In the genomic region with DNA sequence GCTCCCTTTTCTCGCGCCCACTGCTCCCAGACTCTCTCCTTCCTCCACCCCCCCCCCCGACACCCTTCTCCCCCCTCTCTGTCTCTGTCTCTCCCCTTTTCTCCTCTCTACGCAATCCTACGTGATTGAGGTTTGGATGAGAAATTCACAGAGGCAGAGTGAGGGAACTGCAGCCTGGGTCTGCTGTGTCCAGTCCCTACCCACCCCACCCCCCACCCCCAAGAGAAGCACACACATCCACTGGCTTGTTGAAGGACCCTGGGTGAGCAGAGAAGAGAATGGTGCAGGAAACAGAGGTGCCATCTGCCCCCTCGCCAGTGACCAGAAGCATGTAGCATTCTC, we compare ENCODE assay signal across 7 mouse cellular contexts.
DNase-seq lines count a peak whose midpoint lies in the region; ATAC-seq and TF ChIP-seq lines count a peak whose summit lies in the region.

No protein-coding gene starts in this region.

- peaks cover 68% of the 10 kb centered on the region for H3K27me3 ChIP-seq in forebrain, embryonic 10.5 days (ENCODE audit: poor library complexity, severe bottlenecking)
- peaks cover 59% of the 10 kb centered on the region for H3K27me3 ChIP-seq in limb, embryonic 12.5 days
- peaks cover 22% of the 10 kb centered on the region for H3K27me3 ChIP-seq in small intestine, adult 2 months (ENCODE audit: control insufficient read depth, insufficient read depth, low read length)

- H3K4me2 ChIP-seq in limb, embryonic 12.5 days: peak overlapping the region; percentile 97

- intact Hi-C loops in left cerebral cortex, adult 2 months (cut with DNase I): loop anchor here (2.0 to 10.0 kb wide), 2 partner anchors 44 to 202 kb away; no protein-coding TSS in a partner anchor
- intact Hi-C loops in left cerebral cortex, postnatal 36 days (cut with DNase I): loop anchor here (5.0 kb wide), 2 partner anchors 45 to 975 kb away; no protein-coding TSS in a partner anchor

- peak; percentile 41; the same call in 1 of the 2 replicates for ATAC-seq in limb, embryonic 12.5 days (ENCODE audit: insufficient number of reproducible peaks, insufficient read depth, low FRiP score, low TSS enrichment, low read depth)

- TF ChIP-seq POLR2A in small intestine, adult 2 months (IDR thresholded peaks at IDR 0.05; ENCODE audit: low read depth, low read length): no peak

- WGBS in forebrain, embryonic 10.5 days: 5% methylated on average over 4 of the region's 6 CpGs
- 1% methylated on average over 4 of the region's 6 CpGs for WGBS in limb, embryonic 12.5 days
- WGBS in small intestine, adult 2 months: 3% methylated on average over 5 of the region's 6 CpGs

- H3K9ac ChIP-seq in limb, embryonic 12.5 days (replicated peaks): peak overlapping the region; percentile 70

- no peaks in the 10 kb centered on the region for H3K36me3 ChIP-seq in forebrain, embryonic 10.5 days (replicated peaks)
- H3K36me3 ChIP-seq in limb, embryonic 12.5 days: no peaks in the 10 kb centered on the region
- H3K36me3 ChIP-seq in small intestine, adult 2 months (ENCODE audit: control insufficient read depth, insufficient read depth, low read length): no peaks in the 10 kb centered on the region

- H3K4me3 ChIP-seq in left cerebral cortex, adult 2 months: peak overlapping the region; percentile 90
- H3K4me3 ChIP-seq in forebrain, embryonic 10.5 days: peak overlapping the region; percentile 77
- H3K4me3 ChIP-seq in limb, embryonic 12.5 days (replicated peaks): peak overlapping the region; percentile 73
- H3K4me3 ChIP-seq in small intestine, adult 2 months (ENCODE audit: low read depth, low read length): peak overlapping the region; percentile 61; the same call in 1 of the 2 replicates

- H3K9me3 ChIP-seq in forebrain, embryonic 10.5 days: no peaks in the 10 kb centered on the region
- no peaks in the 10 kb centered on the region for H3K9me3 ChIP-seq in limb, embryonic 12.5 days

- DNase-seq in left cerebral cortex, adult 2 months (ENCODE audit: extremely low spot score in 1 of 2, low spot score in 2 of 2): no peak
- DNase-seq in left cerebral cortex, postnatal 36 days (ENCODE audit: low spot score in 2 of 2): no peak
- DNase-seq in forebrain, embryonic 10.5 days (ENCODE audit: extremely low spot score, low spot score): no peak
- no peak for DNase-seq in layer of hippocampus, postnatal 14 days (ENCODE audit: low spot score in 2 of 2)
- no peak for DNase-seq in ovary, postnatal 10 days (ENCODE audit: low spot score)

- TF ChIP-seq CTCF in left cerebral cortex, adult 2 months (IDR thresholded peaks at IDR 0.05): no peak
- no peak for TF ChIP-seq CTCF in small intestine, adult 2 months (IDR thresholded peaks at IDR 0.05; ENCODE audit: extremely low read depth, insufficient read length, insufficient replicate concordance, low read depth, low read length)

- H3K27ac ChIP-seq in left cerebral cortex, adult 2 months: peak overlapping the region; percentile 94
- H3K27ac ChIP-seq in forebrain, embryonic 10.5 days: peak overlapping the region; percentile 82; the same call in 1 of the 2 replicates
- no peak overlapping the region for H3K27ac ChIP-seq in limb, embryonic 12.5 days
- no peak overlapping the region for H3K27ac ChIP-seq in small intestine, adult 2 months (ENCODE audit: insufficient read depth, low read depth, low read length)

- peaks cover 26% of the 10 kb centered on the region for H3K4me1 ChIP-seq in forebrain, embryonic 10.5 days
- H3K4me1 ChIP-seq in limb, embryonic 12.5 days (replicated peaks): peaks cover 13% of the 10 kb centered on the region
- H3K4me1 ChIP-seq in small intestine, adult 2 months (ENCODE audit: control insufficient read depth, insufficient read depth, insufficient read length, low read length): peaks cover 4% of the 10 kb centered on the region; the same call in 1 of the 2 replicates

Comparison
In these comparisons a context has a peak if more than half of its experiments do, and no peak if none do; other contexts are left out.
1. H3K27ac ChIP-seq: peak in left cerebral cortex, adult 2 months (single experiment) and forebrain, embryonic 10.5 days (single experiment); none in limb, embryonic 12.5 days (single experiment) and small intestine, adult 2 months (single experiment).
2. Peak in every context shown above with its lines, with median percentiles within 50 percentile points of each other: H3K4me3 ChIP-seq.